Mouse (Mus musculus) lung, embryonic 14.5 days (tissue): Measurements from ENCODE around the gene Tepp. TPM values are rescaled to one million over a fixed set of nuclear protein-coding genes. Genes with fewer than 3 reads are reported as not detected.

Source experiments
- ATAC-seq: fragments of 200-750 bp; cut with Nextera tagmentation; 2 replicates; pipeline ENCODE4 v1.8.0; 2017; ENCODE audit warnings: mild to moderate bottlenecking, moderate TSS enrichment, moderate library complexity; ENCODE audit not compliant: insufficient read depth
- DNase-seq: peaks from one replicate; pipeline ENCODE4 v3.0.0-alpha.2; 2015
- H3K27ac ChIP-seq: fragments of 300-500 bp; sonication (generic); 2 replicates; pipeline ENCODE4 v1.5.1; 2014; ENCODE audit warnings: low read depth, mild to moderate bottlenecking, moderate library complexity
- H3K27me3 ChIP-seq: fragments of 300-500 bp; sonication (generic); 2 replicates; pipeline ENCODE4 v1.6.1; 2014; ENCODE audit warnings: low read length, control low read depth; ENCODE audit not compliant: insufficient read depth
- H3K36me3 ChIP-seq: fragments of 300-500 bp; sonication (generic); 2 replicates; pipeline ENCODE4 v1.6.1; 2014; ENCODE audit warnings: control low read depth; ENCODE audit not compliant: insufficient read depth
- H3K4me1 ChIP-seq: fragments of 300-500 bp; sonication (generic); 2 replicates; pipeline ENCODE4 v1.6.1; 2014; ENCODE audit warnings: antibody characterized with exemption, control low read depth; ENCODE audit not compliant: insufficient read depth
- H3K4me2 ChIP-seq: fragments of 300-500 bp; sonication (generic); 2 replicates; pipeline ENCODE4 v1.6.1; 2014; ENCODE audit warnings: mild to moderate bottlenecking
- H3K4me3 ChIP-seq: fragments of 300-500 bp; sonication (generic); 2 replicates; pipeline ENCODE4 v1.5.1; 2014; ENCODE audit warnings: low read depth, low read length
- H3K9ac ChIP-seq: fragments of 300-500 bp; sonication (generic); 2 replicates; pipeline ENCODE4 v1.6.1; 2014
- H3K9me3 ChIP-seq: fragments of 300-500 bp; sonication (generic); 2 replicates; pipeline ENCODE4 v1.6.1; 2016; ENCODE audit warnings: low read depth, low read length, control low read depth
- CTCF ChIP-seq: IDR thresholded peaks from 2 replicates; pipeline ENCODE4 v1.5.1; 2016; ENCODE audit warnings: antibody characterized with exemption, low read depth
- WGBS: fragments of 180-500 bp; shearing (Covaris S2); extraction: QIAGEN DNeasy Blood & Tissue Kit; methylation state at CpG from one replicate; pipeline ENCODE4 v1.1.7; 2014; 5-methylcytosine and 5-hydroxymethylcytosine counted together
- polyA plus RNA-seq: library from polyadenylated mRNA; unstranded; fragments of >200 nt; fragmentation: Nextera tagmentation; extraction: Ambion mirVana; gene quantifications from 2 replicates; pipeline ENCODE4 v1.2.1, GENCODE M21; 2014

Gene Tepp
- polyA plus RNA-seq, 1 experiment from 2014 or later, result 0.37 TPM

- Histone ChIP-seq H3K36me3 (peaks cover 24% of the 10 kb centered on the region), H3K27ac (no peak overlapping the region), H3K9me3 (no peaks in the 10 kb centered on the region), H3K4me2 (no peak overlapping the region), H3K4me1 (peaks cover 5% of the 10 kb centered on the region; the same call in 1 of the 2 replicates), H3K4me3 (no peak overlapping the region), H3K9ac (no peak overlapping the region), H3K27me3 (peaks cover 5% of the 10 kb centered on the region; the same call in 1 of the 2 replicates)
- peak; percentile 81 for TF ChIP-seq CTCF
- ATAC-seq, result peak; percentile 58
- peak; percentile 95 for DNase-seq
- WGBS, result 14% methylated on average over 8 of the region's 8 CpGs
Observed at GRCm38 (mm10) chr8:95346643-95347545, 36.5 kb downstream of the Tepp start.

GRCm38 (mm10) chr8:95348356-95348755 is 38.0 kb downstream of the Tepp start:
- Histone ChIP-seq H3K9ac (no peak overlapping the region), H3K27ac (no peak overlapping the region), H3K36me3 (peaks cover 13% of the 10 kb centered on the region), H3K4me2 (no peak overlapping the region), H3K4me3 (no peak overlapping the region), H3K4me1 (peaks cover 6% of the 10 kb centered on the region; the same call in 1 of the 2 replicates), H3K27me3 (peaks cover 5% of the 10 kb centered on the region; the same call in 1 of the 2 replicates), H3K9me3 (no peaks in the 10 kb centered on the region)
- ATAC-seq, result no peak
- no peak for TF ChIP-seq CTCF
- no peak for DNase-seq
- 91% methylated on average over 2 of the region's 2 CpGs for WGBS

GRCm38 (mm10) chr8:95348811-95349630 is 38.7 kb downstream of the Tepp start:
- Histone ChIP-seq H3K4me2 (peak overlapping the region; percentile 26; the same call in 1 of the 2 replicates), H3K27me3 (peaks cover 9% of the 10 kb centered on the region; the same call in 1 of the 2 replicates), H3K27ac (no peak overlapping the region), H3K9ac (no peak overlapping the region), H3K36me3 (peaks cover 6% of the 10 kb centered on the region), H3K4me1 (peaks cover 11% of the 10 kb centered on the region), H3K4me3 (no peak overlapping the region), H3K9me3 (no peaks in the 10 kb centered on the region)
- WGBS, result 36% methylated on average over 19 of the region's 19 CpGs
- no peak for ATAC-seq
- peak; percentile 72 for DNase-seq
- TF ChIP-seq CTCF, result peak; percentile 16; the same call in 1 of the 2 replicates

GRCm38 (mm10) chr8:95351461-95351860 is 41.1 kb downstream of the Tepp start:
- ATAC-seq (peak; percentile 32; the same call in 1 of the 2 replicates), DNase-seq (peak; percentile 76)
- peak overlapping the region; percentile 68 for H3K4me3 ChIP-seq
- H3K4me2 ChIP-seq, result peak overlapping the region; percentile 96
- H3K27ac ChIP-seq, result no peak overlapping the region
- no peaks in the 10 kb centered on the region for H3K9me3 ChIP-seq
- H3K36me3 ChIP-seq, result no peaks in the 10 kb centered on the region
- WGBS, result 4% methylated on average over 15 of the region's 15 CpGs
- peak; percentile 49 for TF ChIP-seq CTCF
- peaks cover 12% of the 10 kb centered on the region for H3K4me1 ChIP-seq
- H3K27me3 ChIP-seq, result peaks cover 9% of the 10 kb centered on the region; the same call in 1 of the 2 replicates
- H3K9ac ChIP-seq, result peak overlapping the region; percentile 38; the same call in 1 of the 2 replicates

- H3K9me3 ChIP-seq, result no peaks in the 10 kb centered on the region
- H3K36me3 ChIP-seq, result no peaks in the 10 kb centered on the region
- H3K4me3 ChIP-seq, result peak within 1 kb of the TSS; percentile 68
- H3K9ac ChIP-seq, result peak within 1 kb of the TSS; percentile 72
- peaks cover 9% of the 10 kb centered on the region; the same call in 1 of the 2 replicates for H3K27me3 ChIP-seq
- peak within 1 kb of the TSS; percentile 82 for H3K27ac ChIP-seq
- peak; percentile 87 for DNase-seq
- peak within 1 kb of the TSS; percentile 96 for H3K4me2 ChIP-seq
- TF ChIP-seq CTCF, result no peak
- peak; percentile 84 for ATAC-seq
- under 1% methylated on average over 80 of the region's 80 CpGs for WGBS
- H3K4me1 ChIP-seq, result peaks cover 12% of the 10 kb centered on the region
Observed at GRCm38 (mm10) chr8:95352151-95352870, 41.9 kb downstream of the Tepp start, which contains the start of gene Mmp15. Gene Mmp15 (plus strand): TSS chr8:95352268.
